Mouse (Mus musculus) small intestine, adult 2 months (tissue): Measurements from ENCODE around the gene Etv4.

Experiments used
- CTCF ChIP-seq: fragments of 200-500 bp; IDR thresholded peaks from 2 replicates; pipeline ENCODE4 v1.5.1; 2012; ENCODE audit warnings: low read depth, mild to moderate bottlenecking, control low read depth, inconsistent platforms, low read length, moderate library complexity, mixed read lengths; ENCODE audit not compliant: insufficient replicate concordance, insufficient read length; ENCODE audit errors: extremely low read depth
- POLR2A ChIP-seq: fragments of 200-500 bp; IDR thresholded peaks from 2 replicates; pipeline ENCODE4 v1.6.1; 2012; ENCODE audit warnings: low read depth, mild to moderate bottlenecking, control low read depth, inconsistent platforms, low read length, moderate library complexity

- TF ChIP-seq POLR2A, result no peak
- no peak for TF ChIP-seq CTCF
Measured at GRCm38 (mm10) chr11:101830112-101830511, 44.9 kb upstream of the Etv4 start.
